Mouse (Mus musculus): ENCODE data around the gene Acer3. TPM values are rescaled to one million over a fixed set of nuclear protein-coding genes. Genes with fewer than 3 reads are reported as not detected.

Acer3 gene
- polyA plus RNA-seq, 2 experiments = 23.6 to 35.7 TPM

- TF ChIP-seq POLR2A (IDR thresholded peaks at IDR 0.05; ENCODE audit: borderline replicate concordance, extremely low read depth, insufficient read depth, insufficient read length) = no peak
- WGBS = 90% methylated on average over 5 of the region's 5 CpGs
- Histone ChIP-seq H3K27me3 (ENCODE audit: control insufficient read depth, insufficient read depth, low read length) (no peaks in the 10 kb centered on the region), H3K9ac (ENCODE audit: low read depth, low read length, severe bottlenecking) (peak overlapping the region; percentile 61), H3K4me3 (replicated peaks; ENCODE audit: low read length) (peak overlapping the region; percentile 74), H3K4me1 (ENCODE audit: control insufficient read depth, insufficient read depth, low read length) (0 out of 2 replicates have a peak, but pooled peaks cover 5% of the 10 kb centered on the region), H3K27ac (replicated peaks; ENCODE audit: low read depth, low read length) (no peak overlapping the region), H3K36me3 (ENCODE audit: control insufficient read depth, insufficient read depth, low read length) (no peaks in the 10 kb centered on the region), H3K9me3 (ENCODE audit: control insufficient read depth, low read length) (no peaks in the 10 kb centered on the region), H3K4me2 (replicated peaks; ENCODE audit: low read depth, low read length, severe bottlenecking) (peak overlapping the region; percentile 72)
- DNase-seq (ENCODE audit: low spot score) (no peak), ATAC-seq (ENCODE audit: low FRiP score, low read depth) (0 out of 2 replicates have a peak, but pooled peaks have one; percentile 13)
Measured at GRCm38 (mm10) chr7:98178560-98179231, 142.3 kb downstream of the Acer3 start.

- peak; percentile 73 for DNase-seq (ENCODE audit: low spot score)
- no peaks in the 10 kb centered on the region for H3K9me3 ChIP-seq (ENCODE audit: control insufficient read depth, low read length)
- H3K4me2 ChIP-seq (replicated peaks; ENCODE audit: low read depth, low read length, severe bottlenecking) = peak within 1 kb of the TSS; percentile 72
- WGBS = 3% methylated on average over 28 of the region's 44 CpGs
- TF ChIP-seq POLR2A (IDR thresholded peaks at IDR 0.05; ENCODE audit: borderline replicate concordance, extremely low read depth, insufficient read depth, insufficient read length) = no peak
- 0 out of 2 replicates have a peak, but pooled peaks cover 5% of the 10 kb centered on the region for H3K4me1 ChIP-seq (ENCODE audit: control insufficient read depth, insufficient read depth, low read length)
- peak; percentile 90 for ATAC-seq (ENCODE audit: low FRiP score, low read depth)
- peak within 1 kb of the TSS; percentile 61 for H3K9ac ChIP-seq (ENCODE audit: low read depth, low read length, severe bottlenecking)
- H3K27me3 ChIP-seq (ENCODE audit: control insufficient read depth, insufficient read depth, low read length) = no peaks in the 10 kb centered on the region
- no peak within 1 kb of the TSS for H3K27ac ChIP-seq (replicated peaks; ENCODE audit: low read depth, low read length)
- no peaks in the 10 kb centered on the region for H3K36me3 ChIP-seq (ENCODE audit: control insufficient read depth, insufficient read depth, low read length)
- H3K4me3 ChIP-seq (replicated peaks; ENCODE audit: low read length) = peak within 1 kb of the TSS; percentile 74
Measured at GRCm38 (mm10) chr7:98177929-98178559, 143.0 kb downstream of the Acer3 start, which contains the start of gene Capn5. Gene Capn5, minus strand, starts transcription at chr7:98178274.

DNA sequence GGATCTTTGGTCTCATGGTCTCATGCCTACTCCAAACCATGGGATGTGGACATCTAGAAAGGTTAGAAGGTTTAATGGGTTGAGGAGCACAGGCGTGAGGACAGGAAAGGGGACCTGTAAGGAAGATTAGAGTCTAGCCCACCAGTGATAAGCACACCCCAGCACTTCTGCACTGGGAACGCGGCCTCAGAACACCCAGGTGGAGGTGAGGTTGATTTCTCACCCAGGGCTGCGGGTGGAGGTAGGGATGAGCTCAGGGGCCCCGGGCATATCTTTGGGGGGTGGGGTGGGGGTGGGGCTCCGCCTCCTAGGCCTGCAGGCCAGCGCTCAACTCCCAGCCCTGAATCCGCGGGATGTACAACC lies 143.5 kb downstream of the Acer3 start:
- DNase-seq (ENCODE audit: low spot score) (no peak), ATAC-seq (ENCODE audit: low FRiP score, low read depth) (no peak)
- no peaks in the 10 kb centered on the region for H3K36me3 ChIP-seq (ENCODE audit: control insufficient read depth, insufficient read depth, low read length)
- H3K4me3 ChIP-seq (replicated peaks; ENCODE audit: low read length) = peak overlapping the region; percentile 74
- TF ChIP-seq POLR2A (IDR thresholded peaks at IDR 0.05; ENCODE audit: borderline replicate concordance, extremely low read depth, insufficient read depth, insufficient read length) = no peak
- H3K9me3 ChIP-seq (ENCODE audit: control insufficient read depth, low read length) = no peaks in the 10 kb centered on the region
- H3K27me3 ChIP-seq (ENCODE audit: control insufficient read depth, insufficient read depth, low read length) = no peaks in the 10 kb centered on the region
- no peak overlapping the region for H3K27ac ChIP-seq (replicated peaks; ENCODE audit: low read depth, low read length)
- WGBS = 7% methylated on average over 7 of the region's 9 CpGs
- H3K4me1 ChIP-seq (ENCODE audit: control insufficient read depth, insufficient read depth, low read length) = 0 out of 2 replicates have a peak, but pooled peaks cover 5% of the 10 kb centered on the region
- peak overlapping the region; percentile 61 for H3K9ac ChIP-seq (ENCODE audit: low read depth, low read length, severe bottlenecking)
- H3K4me2 ChIP-seq (replicated peaks; ENCODE audit: low read depth, low read length, severe bottlenecking) = peak overlapping the region; percentile 72

- no peaks in the 10 kb centered on the region for H3K36me3 ChIP-seq (ENCODE audit: control insufficient read depth, insufficient read depth, low read length)
- DNase-seq (ENCODE audit: low spot score) (no peak), ATAC-seq (ENCODE audit: low FRiP score, low read depth) (no peak)
- no peaks in the 10 kb centered on the region for H3K9me3 ChIP-seq (ENCODE audit: control insufficient read depth, low read length)
- 60% methylated on average over 2 of the region's 2 CpGs for WGBS
- H3K27ac ChIP-seq (replicated peaks; ENCODE audit: low read depth, low read length) = no peak overlapping the region
- TF ChIP-seq POLR2A (IDR thresholded peaks at IDR 0.05; ENCODE audit: borderline replicate concordance, extremely low read depth, insufficient read depth, insufficient read length) = no peak
- no peaks in the 10 kb centered on the region for H3K27me3 ChIP-seq (ENCODE audit: control insufficient read depth, insufficient read depth, low read length)
- H3K9ac ChIP-seq (ENCODE audit: low read depth, low read length, severe bottlenecking) = no peak overlapping the region
- peak overlapping the region; percentile 72; the same call in 1 of the 2 replicates for H3K4me2 ChIP-seq (replicated peaks; ENCODE audit: low read depth, low read length, severe bottlenecking)
- 0 out of 2 replicates have a peak, but pooled peaks cover 5% of the 10 kb centered on the region for H3K4me1 ChIP-seq (ENCODE audit: control insufficient read depth, insufficient read depth, low read length)
- H3K4me3 ChIP-seq (replicated peaks; ENCODE audit: low read length) = peak overlapping the region; percentile 74; the same call in 1 of the 2 replicates
Measured at GRCm38 (mm10) chr7:98177071-98177485, 143.9 kb downstream of the Acer3 start.

DNA sequence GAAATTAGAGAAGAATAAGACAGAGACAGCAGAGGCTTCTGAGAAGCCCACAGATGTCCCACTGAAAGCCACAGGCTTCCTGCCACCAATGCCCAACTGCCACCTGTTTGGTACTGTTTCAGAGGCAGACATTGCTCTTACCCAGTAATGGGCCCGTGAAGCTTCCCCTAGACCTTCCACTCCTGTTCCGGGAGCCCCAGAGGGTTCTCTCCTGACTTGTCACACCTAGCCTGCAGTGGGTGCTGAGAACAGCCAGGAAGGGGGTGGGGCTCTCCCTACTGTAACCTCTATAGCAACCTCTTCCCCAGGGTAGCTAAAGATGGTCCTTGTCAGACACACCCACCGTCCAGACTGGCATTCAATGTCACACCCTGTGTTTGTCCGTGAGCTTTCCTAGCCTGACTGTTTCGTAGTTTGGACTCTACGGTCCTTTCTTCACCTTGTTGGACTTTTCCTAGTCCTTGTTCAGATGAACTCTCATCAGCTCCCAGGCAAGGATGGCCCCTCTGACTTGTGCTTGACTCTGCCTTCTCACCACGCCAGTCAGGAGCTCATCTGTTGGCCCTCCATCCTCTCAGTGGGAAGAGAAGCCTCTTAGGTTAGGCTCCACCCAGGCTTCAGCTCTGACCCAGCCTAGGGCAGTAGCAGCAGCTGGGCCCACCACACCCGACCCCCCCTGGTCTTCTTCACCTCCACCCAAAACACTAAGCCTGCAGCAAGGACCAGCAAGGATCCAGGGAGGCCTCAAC lies 144.5 kb downstream of the Acer3 start:
- Histone ChIP-seq H3K27me3 (ENCODE audit: control insufficient read depth, insufficient read depth, low read length) (no peaks in the 10 kb centered on the region), H3K36me3 (ENCODE audit: control insufficient read depth, insufficient read depth, low read length) (no peaks in the 10 kb centered on the region), H3K4me2 (replicated peaks; ENCODE audit: low read depth, low read length, severe bottlenecking) (0 out of 2 replicates have a peak overlapping the region, but pooled peaks have one; percentile 72), H3K4me1 (ENCODE audit: control insufficient read depth, insufficient read depth, low read length) (peaks cover 7% of the 10 kb centered on the region; the same call in 1 of the 2 replicates), H3K4me3 (replicated peaks; ENCODE audit: low read length) (no peak overlapping the region), H3K9me3 (ENCODE audit: control insufficient read depth, low read length) (no peaks in the 10 kb centered on the region), H3K9ac (ENCODE audit: low read depth, low read length, severe bottlenecking) (no peak overlapping the region), H3K27ac (replicated peaks; ENCODE audit: low read depth, low read length) (no peak overlapping the region)
- DNase-seq (ENCODE audit: low spot score) (no peak), ATAC-seq (ENCODE audit: low FRiP score, low read depth) (no peak)
- no peak for TF ChIP-seq POLR2A (IDR thresholded peaks at IDR 0.05; ENCODE audit: borderline replicate concordance, extremely low read depth, insufficient read depth, insufficient read length)
- WGBS = 77% methylated on average over 8 of the region's 8 CpGs
